Mouse (Mus musculus) right cerebral cortex, postnatal 10 days (tissue): ENCODE measurements around the gene Gm37240.

Experiments used
- DNase-seq, 2 experiments: peaks; one replicate each; pipeline ENCODE4 v3.0.0; 2021; ENCODE audit warnings: low spot score in 2 of 2

The Gm37240 gene

DNA sequence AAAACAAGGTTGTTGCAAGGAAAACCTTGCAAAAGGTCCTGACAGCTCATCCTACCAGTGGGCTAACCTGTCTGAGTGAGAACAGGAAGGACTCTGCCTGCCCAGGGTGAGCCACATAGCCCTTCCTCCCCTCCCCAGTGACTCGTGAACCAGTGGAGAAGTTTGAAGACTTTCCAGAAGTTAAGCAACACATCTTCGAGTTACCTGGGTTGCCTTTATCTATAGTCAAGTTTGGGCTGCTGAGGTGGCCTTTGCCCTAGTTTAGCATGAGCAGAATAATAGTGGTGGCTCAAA, 252.2 kb downstream of the Gm37240 start:
- DNase-seq, result no peak

DNA sequence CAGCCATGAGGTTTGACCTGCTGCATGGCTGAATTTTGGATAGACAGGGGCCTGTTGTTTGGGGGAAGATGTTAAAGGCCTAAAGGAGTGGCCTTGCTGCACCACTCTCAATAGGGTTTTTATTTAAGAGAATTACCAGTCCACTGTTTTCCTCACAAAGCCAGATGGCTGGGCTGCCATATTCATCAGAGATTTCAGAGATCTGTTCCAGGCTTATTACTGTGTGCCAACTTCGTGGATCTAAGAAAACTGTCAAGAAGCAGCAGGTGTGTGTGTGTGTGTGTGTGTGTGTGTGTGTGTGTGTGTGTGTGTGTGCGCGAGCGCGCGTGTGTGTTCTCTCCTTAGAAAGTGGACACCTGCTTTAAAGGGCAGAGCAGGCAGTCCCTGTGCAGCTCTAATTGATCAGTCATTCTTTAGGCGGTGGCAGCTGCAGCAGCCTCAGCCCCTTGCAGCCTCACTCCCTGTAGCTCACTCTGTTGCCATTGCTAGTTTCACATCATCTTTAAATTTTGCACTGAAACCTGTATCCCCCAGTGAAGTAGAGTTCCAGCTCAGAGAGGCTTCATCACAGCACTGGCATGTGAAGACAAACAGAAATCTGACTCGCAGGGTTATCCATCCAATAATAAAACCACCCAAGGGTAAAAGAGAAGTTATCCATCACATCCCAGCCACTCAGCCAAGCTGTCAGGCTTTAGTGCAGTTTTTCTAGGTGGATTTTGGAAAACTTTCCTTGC, 252.8 kb downstream of the Gm37240 start:
- peak in 1 of 2 experiments; percentile 43 for DNase-seq

DNA sequence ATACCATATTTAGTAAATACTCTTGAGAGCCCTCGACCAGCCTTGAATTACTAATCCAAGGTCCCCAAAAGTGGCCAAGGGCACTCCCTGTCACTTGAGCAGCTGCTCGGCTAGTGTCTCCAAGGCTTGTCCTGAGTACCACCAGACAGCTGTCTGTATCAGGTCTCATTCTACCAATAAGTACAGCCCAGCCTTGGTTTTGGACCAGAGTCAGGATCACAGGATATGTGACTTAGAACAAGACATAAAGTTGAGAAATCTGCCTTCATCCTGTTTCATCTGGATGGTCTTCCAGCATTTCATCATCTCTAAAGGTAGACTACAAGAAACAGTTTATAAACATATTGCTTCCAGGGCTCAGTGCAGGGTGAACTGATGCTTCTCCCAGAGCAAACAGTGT, 253.6 kb downstream of the Gm37240 start:
- no peak for DNase-seq

DNA sequence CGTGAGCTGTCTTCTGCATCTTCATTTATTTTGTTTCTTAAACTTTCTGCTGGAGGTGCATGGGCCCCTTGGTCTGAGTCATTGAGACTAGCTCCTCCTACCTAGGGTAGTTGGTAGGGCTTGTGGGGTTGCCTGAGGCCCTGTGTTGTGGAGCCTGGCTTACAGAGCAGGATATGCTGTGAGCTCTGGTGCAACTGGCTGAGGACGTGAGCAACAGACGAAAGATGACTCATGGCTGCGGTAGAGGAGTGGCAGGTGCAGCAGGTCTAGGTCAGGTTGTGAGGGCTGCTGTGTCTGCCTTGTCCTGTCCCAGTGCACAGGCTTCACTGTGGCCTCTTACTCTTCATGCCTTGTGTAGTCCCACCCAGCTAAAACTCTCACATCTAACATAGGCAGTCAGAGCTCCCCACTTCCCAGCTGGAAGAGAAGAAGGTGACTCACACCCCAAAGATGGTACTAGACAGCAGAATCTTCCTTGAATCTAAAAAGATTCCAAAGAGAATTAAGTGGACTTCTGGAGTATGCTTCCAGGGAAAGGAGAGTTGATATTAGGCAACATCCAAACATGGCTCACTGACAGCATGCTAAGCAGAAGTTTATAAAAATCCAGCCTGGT, 257.3 kb downstream of the Gm37240 start:
- DNase-seq, result no peak

DNA sequence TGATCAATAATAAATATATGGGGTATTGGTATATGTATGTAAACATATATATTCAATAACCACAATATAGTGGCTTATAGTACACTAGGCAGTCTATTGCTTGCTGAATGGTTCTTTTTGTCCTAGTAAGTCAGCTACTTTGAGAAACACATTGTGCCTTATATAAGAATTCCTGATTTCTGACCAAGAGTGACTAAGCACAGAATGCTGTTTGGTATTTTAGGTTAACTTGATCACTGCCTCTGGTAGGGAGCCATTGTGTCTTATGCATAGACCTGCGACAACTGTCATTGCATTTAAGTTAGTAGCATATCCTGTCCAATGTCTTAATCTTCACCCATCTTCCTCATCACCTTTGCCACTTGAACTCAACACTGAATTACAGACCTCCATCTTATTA, 267.6 kb downstream of the Gm37240 start:
- DNase-seq, result no peak

DNA sequence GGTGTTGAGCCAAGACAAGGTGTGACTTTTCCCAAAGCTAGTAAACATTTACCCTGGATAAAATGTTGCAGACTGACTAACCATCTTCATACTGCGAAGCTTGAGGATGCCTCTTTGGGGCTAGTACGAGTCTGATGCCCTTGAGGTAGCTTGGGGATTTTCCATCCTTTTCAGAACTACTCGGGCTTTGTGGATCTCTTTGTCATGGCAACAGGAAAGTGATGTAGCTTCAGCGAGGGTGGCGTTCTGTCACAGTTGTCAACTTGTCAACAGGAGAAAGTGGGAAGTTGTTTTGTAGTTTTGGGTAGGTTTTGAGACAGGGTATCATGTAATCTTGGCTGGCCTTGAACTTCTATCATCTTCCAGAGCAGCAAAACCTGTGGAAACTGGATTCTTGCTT, 268.0 kb downstream of the Gm37240 start:
- peak in 1 of 2 experiments; percentile 49 for DNase-seq

DNA sequence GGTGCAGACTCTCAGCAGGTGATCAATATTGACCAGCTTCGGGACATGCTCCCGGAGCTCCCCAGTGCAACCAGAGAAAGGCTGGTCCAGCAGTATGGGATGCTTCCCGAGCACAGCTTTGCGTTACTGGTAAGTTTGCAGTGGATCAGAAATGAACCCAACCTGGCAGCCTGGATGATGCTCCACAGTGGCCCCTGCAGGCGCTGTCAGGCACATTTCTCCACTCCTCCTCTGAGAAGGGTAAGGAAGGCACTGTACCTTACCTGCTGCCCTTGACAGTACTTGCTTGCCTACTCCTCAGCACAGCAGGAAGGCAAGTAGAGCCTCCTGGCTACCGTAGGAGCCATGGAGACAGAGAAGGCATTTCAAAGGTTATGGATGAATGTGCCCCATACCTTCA, 268.4 kb downstream of the Gm37240 start:
- DNase-seq, result peak in 1 of 2 experiments; percentile 39

DNA sequence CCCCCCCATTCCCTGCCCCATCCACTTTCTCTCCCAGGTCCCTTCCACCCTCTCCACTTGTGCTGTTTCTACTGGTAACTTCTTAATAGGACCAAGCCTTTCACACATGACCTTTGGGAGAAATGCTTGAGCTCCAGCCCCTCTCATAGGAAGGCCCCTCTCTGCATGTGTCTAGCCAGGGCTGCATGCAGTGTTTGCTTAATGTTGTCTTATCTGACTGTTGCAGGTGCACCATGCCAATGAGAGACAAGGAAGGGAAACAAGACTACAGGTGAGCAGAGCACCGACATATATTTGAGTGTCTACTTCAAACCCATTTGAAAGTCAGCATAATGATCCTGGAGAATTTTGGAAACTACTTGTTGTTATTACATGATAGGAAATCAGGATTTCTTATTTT, 270.9 kb downstream of the Gm37240 start:
- no peak for DNase-seq

DNA sequence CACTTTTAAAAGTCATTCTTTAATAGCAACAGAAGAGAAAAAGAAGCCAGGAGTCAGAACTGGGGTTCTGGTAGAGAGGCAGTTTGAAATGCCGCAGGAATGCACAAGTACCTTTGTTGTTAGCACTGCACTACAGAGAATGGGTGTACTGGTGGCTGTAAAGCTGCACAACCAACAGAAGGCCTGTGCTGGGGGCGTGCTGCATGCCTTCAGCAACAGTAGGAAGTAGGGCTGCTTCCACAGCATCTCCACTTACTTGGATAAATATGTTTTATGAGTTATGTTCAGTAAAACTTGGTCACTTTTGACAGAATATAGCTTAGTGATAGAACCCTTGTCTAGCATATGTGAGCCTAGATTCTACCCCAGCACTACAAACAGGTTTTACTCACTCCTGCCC, 279.6 kb downstream of the Gm37240 start:
- DNase-seq, result no peak

DNA sequence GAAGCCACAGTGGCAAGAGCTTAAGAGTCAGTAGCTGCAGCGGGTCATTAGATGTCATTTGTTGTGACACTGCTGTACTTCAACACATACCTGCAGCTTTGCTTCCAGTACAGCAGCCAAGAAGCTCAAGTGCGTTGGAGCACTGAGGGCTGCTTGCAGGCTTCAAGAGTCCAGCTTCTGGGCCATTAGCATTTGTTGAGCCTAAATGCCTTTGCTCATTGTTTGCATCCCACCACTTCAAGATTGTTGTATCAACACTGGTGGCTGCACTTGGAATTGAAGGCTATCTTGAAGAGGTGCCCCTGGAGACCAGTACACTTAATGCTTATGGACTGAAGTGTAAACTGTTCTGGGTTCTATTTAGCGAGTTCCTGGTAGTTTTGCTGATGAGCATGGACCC, 280.4 kb downstream of the Gm37240 start:
- no peak for DNase-seq

DNA sequence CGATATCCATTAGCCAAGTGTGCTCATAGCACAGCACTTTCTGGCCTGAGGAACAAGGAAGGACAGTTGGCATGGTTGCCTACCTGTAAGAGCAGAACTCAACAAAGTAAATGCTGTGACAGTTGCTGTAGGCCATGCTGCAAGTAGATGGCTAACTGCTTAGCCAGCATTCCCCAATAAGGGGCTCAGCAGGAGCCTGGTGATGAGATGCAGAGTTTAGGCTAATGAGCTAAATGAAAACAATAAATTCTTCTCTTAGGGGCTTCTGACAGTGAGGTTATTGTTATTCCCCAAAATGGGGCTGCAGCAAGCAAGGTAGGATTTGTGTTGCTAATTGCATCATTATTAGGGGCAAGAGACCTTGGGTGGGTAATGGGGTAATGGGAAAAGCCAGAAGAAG, 283.5 kb downstream of the Gm37240 start:
- DNase-seq, result no peak

DNA sequence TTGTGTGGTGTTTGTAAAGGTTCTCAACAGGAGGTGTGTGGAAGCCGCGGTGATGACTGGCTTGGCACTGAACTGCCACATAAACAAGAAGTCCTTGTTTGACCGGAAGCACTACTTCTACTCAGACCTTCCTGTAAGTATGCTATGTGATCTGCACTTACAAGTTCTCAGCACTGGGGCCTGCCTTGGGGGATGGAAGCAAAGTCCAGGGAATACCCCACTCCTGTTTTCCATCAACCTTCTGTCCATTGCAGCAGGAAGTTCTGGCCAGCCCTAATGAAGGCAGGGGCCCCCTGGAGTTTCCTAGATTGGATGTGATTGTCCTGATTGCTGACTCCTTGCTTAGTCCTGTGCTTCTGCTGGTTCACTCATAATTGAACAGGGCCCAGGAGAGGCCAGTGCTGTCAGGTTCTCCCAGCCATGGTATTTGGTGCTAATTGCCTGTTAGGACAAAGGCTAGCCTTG, 285.4 kb downstream of the Gm37240 start:
- no peak for DNase-seq

DNA sequence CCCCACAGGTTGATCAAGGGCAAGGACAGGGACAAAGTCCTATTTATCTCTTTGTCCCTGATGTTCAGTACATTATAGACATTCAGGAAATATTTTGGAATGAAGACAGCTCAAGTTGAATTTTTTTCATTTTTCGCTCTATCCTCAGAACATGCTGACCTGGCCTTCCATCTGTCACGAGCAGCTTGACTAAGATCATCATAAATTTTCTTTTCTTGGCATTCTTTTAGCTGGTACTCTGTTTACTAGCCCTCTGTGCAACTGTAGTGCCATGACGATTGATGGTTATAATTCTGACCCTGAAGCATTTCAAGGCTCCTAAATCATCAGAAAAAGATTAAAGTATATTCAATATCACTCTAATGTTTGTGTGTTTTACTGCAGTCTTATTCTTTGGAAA, 287.8 kb downstream of the Gm37240 start:
- no peak for DNase-seq

DNA sequence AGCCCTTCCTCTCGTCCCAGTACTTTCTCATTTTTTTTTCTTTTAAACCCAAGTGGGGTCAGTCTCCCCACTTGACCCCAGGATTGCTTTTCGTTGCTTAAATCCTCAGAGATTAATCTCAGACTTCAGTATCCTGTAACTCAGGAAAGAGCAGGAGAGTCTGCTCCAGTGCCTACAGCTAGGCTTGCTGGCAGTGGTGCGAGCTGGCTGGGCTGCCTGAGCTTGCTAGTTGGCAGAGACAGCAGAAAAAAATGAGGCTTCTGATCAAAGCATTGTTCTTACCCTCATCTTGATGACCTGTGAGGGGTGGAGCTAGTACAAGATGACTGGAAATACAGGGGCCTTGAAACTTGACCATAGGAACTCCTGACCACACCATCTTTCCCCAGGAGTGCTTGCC, 292.9 kb downstream of the Gm37240 start:
- no peak for DNase-seq

DNA sequence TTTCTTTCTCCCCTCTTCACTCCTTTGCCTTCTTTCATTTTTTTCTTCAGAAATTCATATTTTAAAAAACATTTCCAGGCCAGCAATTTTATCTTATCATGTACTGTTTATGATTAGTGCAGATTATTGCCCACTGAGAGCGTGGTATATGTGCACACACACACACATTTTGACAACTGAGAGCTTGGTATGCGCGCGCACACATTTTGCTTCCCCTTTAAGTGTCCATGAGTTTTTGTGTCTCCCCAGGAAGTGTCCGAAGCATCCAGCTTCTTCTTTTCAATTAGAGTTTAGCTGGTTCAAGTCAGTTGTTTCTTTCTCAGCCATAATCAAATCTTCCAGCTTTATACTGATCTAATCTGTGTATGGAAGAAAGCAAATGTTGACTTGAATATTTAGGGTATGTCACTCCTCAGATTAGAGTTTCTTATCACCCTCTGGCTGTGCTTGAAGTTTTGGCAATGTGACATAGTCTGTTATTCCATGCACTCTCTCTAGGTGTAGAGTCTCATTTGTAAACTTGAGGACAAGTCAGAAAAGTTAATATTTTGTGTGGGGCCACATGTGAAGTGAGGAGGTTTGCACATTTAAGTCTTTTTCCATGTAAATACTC, 294.6 kb downstream of the Gm37240 start:
- no peak for DNase-seq

DNA sequence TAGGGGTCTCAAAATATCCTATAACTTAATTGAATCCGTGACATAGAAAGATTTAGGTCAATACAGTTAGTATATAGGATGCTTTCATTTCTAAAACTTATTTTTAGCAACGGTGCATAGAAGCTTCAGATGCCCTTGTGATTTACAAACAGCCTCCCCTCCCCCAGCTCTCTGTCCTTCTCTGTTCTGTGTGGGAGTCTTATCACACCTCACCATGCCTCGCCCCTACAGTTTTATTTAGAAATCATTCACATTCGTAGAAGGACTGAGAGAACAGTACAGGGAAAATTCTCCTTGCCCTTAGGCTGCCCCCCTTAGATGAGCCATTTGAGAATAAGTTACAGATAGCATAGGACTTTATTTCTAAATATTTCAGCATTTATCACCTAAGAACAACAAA, 295.3 kb downstream of the Gm37240 start:
- DNase-seq, result no peak

DNA sequence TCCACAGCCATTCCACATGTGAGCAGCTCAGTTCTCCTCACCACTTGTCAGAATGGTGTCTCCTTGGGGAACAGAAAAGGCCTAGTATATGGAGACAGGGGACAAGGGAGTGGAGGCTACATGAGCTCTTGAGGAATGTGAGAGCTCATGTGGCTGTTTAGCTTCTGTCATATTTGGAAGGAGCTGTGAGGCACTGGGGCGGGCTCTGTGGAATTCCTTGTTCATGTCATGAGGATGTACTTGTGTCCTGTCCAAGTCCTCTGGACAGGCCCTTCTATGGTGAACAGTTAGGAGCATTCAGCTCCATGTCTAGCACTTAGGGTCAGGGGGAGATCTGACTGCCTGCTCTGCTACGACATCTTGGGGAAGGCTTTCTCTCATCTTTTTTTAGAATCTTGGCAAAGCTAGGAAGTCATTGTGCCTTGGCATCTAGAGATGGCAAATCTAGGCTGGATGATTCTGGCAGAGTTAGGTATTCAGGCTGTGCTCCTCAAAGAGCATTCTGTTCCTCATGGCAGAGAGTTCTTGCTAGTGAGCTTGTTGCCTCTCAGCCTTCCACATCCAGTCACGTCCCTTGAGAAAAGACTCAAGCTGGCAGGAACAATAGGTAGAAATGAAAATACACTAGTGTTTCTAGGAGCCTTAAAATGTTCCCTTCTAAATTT, 297.1 kb downstream of the Gm37240 start:
- no peak for DNase-seq

DNA sequence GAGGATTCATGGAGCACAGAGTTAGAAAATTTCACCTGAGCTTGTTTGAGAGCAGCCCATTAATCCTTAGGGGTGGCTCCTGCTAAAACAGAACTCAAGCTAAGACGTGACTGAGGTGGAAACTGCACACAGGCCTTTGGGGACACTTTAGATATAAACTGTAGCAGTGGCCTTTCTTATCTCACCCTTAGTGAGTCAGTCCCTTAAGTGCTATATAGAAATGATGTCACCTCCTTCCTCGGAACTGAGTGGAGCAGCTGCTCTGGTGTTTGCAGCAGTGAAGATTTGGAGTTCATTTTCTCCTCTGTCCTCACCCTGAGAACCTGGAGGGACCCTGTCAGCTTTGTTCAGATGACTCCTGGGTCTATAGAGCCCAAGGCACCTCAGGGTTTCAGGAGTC, 298.6 kb downstream of the Gm37240 start:
- DNase-seq, result no peak

DNA sequence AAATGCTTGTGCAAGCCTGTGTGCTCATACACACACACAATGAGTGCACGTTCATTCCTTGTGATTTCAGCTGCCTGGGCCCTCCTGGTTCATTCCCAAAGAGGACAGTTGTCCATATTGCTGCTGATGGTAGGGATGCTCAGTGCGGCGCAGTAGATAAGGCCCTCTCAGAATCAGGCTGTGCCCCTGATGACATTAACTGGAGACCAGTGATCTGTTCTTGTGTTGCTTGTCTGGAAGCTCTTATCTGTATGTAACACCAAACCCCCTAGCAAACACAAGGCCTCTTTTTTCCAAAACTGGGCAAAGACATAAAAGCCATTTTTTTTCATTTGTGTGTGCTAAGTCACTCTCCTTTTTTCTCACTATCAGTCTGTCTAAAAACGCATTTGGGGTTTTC, 302.4 kb downstream of the Gm37240 start:
- no peak for DNase-seq

DNA sequence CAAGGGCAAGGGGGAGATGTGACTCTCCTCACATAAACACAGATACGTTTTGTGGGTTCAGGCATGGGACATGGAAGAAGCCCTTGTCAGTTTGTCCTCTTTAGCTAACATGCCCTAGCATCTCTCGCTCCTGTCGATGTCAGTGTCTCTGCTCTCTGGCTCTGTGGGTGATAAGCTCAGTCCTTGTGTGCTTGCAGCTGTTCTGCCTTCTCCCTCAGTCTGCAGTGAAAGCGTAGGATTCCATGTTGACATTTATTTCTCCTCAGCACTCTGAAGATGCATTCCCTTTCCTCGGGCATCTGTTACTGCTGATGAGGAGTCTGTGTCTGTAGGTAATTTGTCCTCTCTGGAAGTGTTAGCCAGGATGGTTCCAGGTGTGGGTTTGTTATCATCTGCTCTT, 304.1 kb downstream of the Gm37240 start:
- DNase-seq, result peak in 1 of 2 experiments; percentile 22

DNA sequence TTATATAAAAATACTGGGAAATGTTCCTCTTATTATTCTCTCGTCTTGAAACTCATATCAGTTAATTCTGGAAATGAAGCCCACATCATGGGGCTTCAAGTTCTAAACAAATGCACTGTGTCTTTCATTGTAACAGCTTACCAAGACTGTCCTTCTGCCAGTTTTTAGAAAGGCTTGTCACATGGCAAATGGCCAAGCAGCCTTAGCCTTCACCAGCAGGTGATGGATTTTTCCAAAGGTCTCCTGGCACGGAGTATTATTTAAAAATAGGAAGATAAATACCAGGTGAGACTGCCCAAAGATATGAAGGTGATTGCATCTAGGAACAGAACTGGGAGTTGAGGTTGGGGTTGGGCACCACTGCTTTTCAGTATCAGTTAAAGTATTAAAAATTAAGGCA, 304.6 kb downstream of the Gm37240 start:
- peak in 1 of 2 experiments; percentile 17 for DNase-seq

DNA sequence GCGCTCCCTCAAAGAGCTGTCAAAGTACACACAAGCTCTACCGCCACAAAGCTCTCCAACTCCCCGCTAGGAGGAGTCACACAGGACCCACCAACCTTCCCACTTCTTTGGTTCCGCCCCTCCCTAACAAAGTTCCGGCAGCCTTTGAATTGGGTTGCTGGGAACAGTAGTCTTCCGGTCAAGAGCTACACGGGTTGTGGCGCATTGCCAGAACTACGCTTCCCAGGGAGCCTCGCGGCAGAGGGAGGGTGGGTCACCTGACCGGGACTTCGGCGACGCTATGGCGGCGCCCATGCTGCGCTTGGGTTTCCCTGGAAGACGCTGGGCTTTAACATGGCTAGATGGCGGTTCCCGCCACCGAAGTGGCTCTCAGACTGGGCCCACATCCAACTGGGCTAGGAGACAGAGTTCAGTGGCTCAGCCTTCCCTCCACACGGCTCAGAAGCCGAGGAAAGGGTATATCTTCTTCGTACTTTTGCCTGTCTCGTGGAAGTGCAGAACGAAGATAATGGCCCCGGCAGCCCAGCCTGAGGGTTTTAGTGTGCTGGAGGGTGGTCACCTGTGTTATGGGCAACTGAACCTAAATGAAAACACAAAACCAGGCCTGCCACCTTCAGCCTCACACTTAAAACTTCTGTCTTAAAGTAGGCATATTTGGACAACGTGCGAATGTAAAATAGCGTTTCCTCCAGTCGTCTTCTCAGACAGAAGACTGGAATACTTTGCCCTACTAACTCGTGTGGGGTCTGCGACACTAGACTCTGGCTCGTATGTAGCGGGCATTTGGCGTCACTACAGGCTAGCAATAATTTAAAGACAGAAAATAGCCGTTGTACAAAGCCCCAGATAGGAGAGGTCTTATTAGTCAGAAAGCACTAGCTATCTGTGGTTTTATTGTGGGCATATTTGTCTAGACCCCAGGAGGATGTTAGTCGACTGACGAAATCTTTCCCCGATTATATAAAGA, 313.2 kb downstream of the Gm37240 start, which contains the start of gene Gatb:
Gatb (plus strand) TSS at position 256 of the 967 bp plus-strand sequence.
- DNase-seq, result peak; percentile 100
